ENCODE assay signal across 15 mouse cellular contexts in the genomic region with DNA sequence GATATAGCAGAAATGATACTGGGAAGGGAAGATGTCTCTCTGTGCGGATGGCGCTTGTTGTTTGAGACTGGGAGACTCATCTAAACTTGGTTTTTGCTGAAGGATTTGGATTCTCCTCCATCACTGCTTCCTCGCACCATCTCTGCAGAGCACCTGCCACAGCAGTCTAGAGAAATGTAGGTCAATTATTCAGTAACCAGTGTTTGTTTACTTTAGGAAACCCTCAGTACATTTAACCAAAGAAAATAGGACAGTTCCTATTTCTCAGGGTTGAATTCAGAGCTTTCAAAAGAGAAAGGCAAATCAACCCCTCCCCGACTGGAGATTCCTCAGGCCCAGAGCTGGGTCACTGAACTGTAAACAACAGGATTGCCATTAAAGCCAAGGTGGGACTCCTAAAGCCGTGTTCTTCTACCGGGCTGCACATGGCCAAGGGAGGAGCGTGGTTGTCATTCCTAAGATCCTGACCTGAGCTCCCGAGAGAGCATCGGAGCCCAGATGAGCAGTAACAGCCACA.
"Had no signal": no experiment of that assay in that cellular context is flagged by ENCODE, and none has a peak within 500 bp of the region (broad histone marks: within the 10 kb centered on the region; RNA-seq: fewer than 3 reads in every experiment).

No protein-coding gene starts in this region.

- H3K9ac ChIP-seq: neural tube, embryonic 15.5 days; stomach, embryonic 15.5 days had no signal

- H3K4me1 ChIP-seq: limb, embryonic 10.5 days; midbrain, embryonic 10.5 days; neural tube, embryonic 15.5 days; stomach, embryonic 15.5 days had no signal

- H3K27me3 ChIP-seq: neural tube, embryonic 15.5 days; stomach, embryonic 15.5 days had no signal

- H3K36me3 ChIP-seq: limb, embryonic 10.5 days; midbrain, embryonic 10.5 days; neural tube, embryonic 15.5 days; stomach, embryonic 15.5 days had no signal

- H3K9me3 ChIP-seq: limb, embryonic 10.5 days; midbrain, embryonic 10.5 days; neural tube, embryonic 15.5 days; stomach, embryonic 15.5 days had no signal

- H3K27ac ChIP-seq: left cerebral cortex, adult 2 months; limb, embryonic 10.5 days; midbrain, embryonic 10.5 days; neural tube, embryonic 15.5 days; stomach, embryonic 15.5 days had no signal

- DNase-seq: kidney, postnatal 14 days; lung, adult 18-20 months; lung, postnatal 4 days; midbrain, embryonic 14.5 days; right cerebral cortex, postnatal 4 days; spleen, adult 18-20 months; thymus, adult 2 months; thymus, postnatal 25 days had no signal

- H3K4me2 ChIP-seq: neural tube, embryonic 15.5 days; stomach, embryonic 15.5 days had no signal

- ATAC-seq: intestine, embryonic 16.5 days had no signal

- H3K4me3 ChIP-seq: left cerebral cortex, adult 2 months; limb, embryonic 10.5 days; midbrain, embryonic 10.5 days; myocyte; neural tube, embryonic 15.5 days; stomach, embryonic 15.5 days had no signal
